Mouse (Mus musculus) heart, postnatal 10 days (tissue): ENCODE measurements around the gene Hist1h2ak. TPM values are rescaled to one million over a fixed set of nuclear protein-coding genes. Genes with fewer than 3 reads are reported as not detected.

ENCODE experiments used
- microRNA-seq, 2 experiments: library from miRNA; unstranded; fragments of <30 nt; microRNA quantifications; one replicate each; pipeline ENCODE4 v1.2.0; 2022
- total RNA-seq, 2 experiments: library from RNA; stranded (reverse); gene quantifications; 2 replicates each; pipeline ENCODE4 v1.2.3; 2021

Gene Hist1h2ak
- total RNA-seq, 2 experiments from 2014 or later, result 79.2 to 89.4 TPM

Small RNAs within 50 kb of the gene (microRNA-seq; reads per million reads assigned to microRNA genes)
- gene Gm44346 (0 reads per million in 2 experiments), gene Gm44357 (0 reads per million in 2 experiments), gene Gm44367 (0 reads per million in 2 experiments), gene Gm44454 (0 reads per million in 2 experiments)

Other genes with a start within 250 kb of the Hist1h2ak start
- 10 to 100 TPM; 13.9 to 18.1 TPM for gene Zkscan8, start 222.7 kb downstream of the Hist1h2ak start, total RNA-seq
- gene Olfr1366, start 211.0 kb downstream of the Hist1h2ak start, total RNA-seq, result not detected
- gene Olfr1535, start 193.9 kb downstream of the Hist1h2ak start, total RNA-seq, result not detected
- gene Olfr1364, start 172.1 kb downstream of the Hist1h2ak start, total RNA-seq, result not detected
- not detected for gene Olfr1362, start 139.8 kb downstream of the Hist1h2ak start, total RNA-seq
- gene Olfr11, start 111.3 kb downstream of the Hist1h2ak start, total RNA-seq, result not detected
- gene Olfr1361, start 90.4 kb downstream of the Hist1h2ak start, total RNA-seq, result not detected
- not detected for gene Olfr1360, start 76.4 kb downstream of the Hist1h2ak start, total RNA-seq
- gene Olfr1359, start 55.7 kb downstream of the Hist1h2ak start, total RNA-seq, result not detected
- 100 to 1,000 TPM; 206 to 220 TPM for gene Hist1h2bl, start 37.7 kb downstream of the Hist1h2ak start, total RNA-seq
- 100 to 1,000 TPM; 201 to 229 TPM for gene Hist1h2ai, start 37.4 kb downstream of the Hist1h2ak start, total RNA-seq
- 100 to 1,000 TPM; 284 to 332 TPM for gene Hist1h3h, start 36.2 kb downstream of the Hist1h2ak start, total RNA-seq
- gene Hist1h2bm, start 31.8 kb downstream of the Hist1h2ak start, total RNA-seq, result 10 to 100 TPM; 54.7 to 69.5 TPM
- gene Hist1h4j, start 18.8 kb downstream of the Hist1h2ak start, total RNA-seq, result 10 to 100 TPM; 39.0 to 39.7 TPM
- 100 to 1,000 TPM; 426 to 466 TPM for gene Hist1h4k, start 3.3 kb downstream of the Hist1h2ak start, total RNA-seq
- gene Hist1h2bn, start 296 bp upstream of the Hist1h2ak start, total RNA-seq, result 100 to 1,000 TPM in 1 of 2 experiments, 10 to 100 TPM in 1; 98.6 to 149 TPM
- 100 to 1,000 TPM; 112 to 150 TPM for gene Hist1h1b, start 26.8 kb upstream of the Hist1h2ak start, total RNA-seq
- gene Hist1h3i, start 29.5 kb upstream of the Hist1h2ak start, total RNA-seq, result 100 to 1,000 TPM; 213 to 223 TPM
- 10 to 100 TPM; 37.7 to 43.5 TPM for gene Hist1h2an, start 33.4 kb upstream of the Hist1h2ak start, total RNA-seq
- 10 to 100 TPM; 80.8 to 84.7 TPM for gene Hist1h2bp, start 33.6 kb upstream of the Hist1h2ak start, total RNA-seq
- gene Hist1h2bq, start 56.4 kb upstream of the Hist1h2ak start, total RNA-seq, result 100 to 1,000 TPM; 177 to 197 TPM
- not detected for gene Hist1h2ao, start 56.6 kb upstream of the Hist1h2ak start, total RNA-seq
- 100 to 1,000 TPM; 322 to 356 TPM for gene Hist1h4m, start 57.9 kb upstream of the Hist1h2ak start, total RNA-seq
- 10 to 100 TPM; 39.5 to 61.3 TPM for gene Hist1h4n, start 78.4 kb upstream of the Hist1h2ak start, total RNA-seq
- gene Hist1h2ap, start 79.7 kb upstream of the Hist1h2ak start, total RNA-seq, result 100 to 1,000 TPM; 265 to 322 TPM
- gene Hist1h2br, start 79.9 kb upstream of the Hist1h2ak start, total RNA-seq, result 100 to 1,000 TPM; 181 to 198 TPM
- gene Zfp184, start 191.3 kb upstream of the Hist1h2ak start, total RNA-seq, result 1 to 10 TPM; 1.4 to 1.9 TPM
- gene Pom121l2, start 227.4 kb upstream of the Hist1h2ak start, total RNA-seq, result not detected